Mouse (Mus musculus) colon, adult 2 months (tissue): Measurements from ENCODE around the gene Cdk2. TPM values are rescaled to one million over a fixed set of nuclear protein-coding genes. Genes with fewer than 3 reads are reported as not detected.

Experiments
- polyA plus RNA-seq: library from polyadenylated mRNA; depleted of rRNA; stranded (reverse); fragments of >200 nt; gene quantifications from 2 replicates; pipeline ENCODE4 v1.2.3, GENCODE M21; 2012; rRNA removed

Cdk2 gene
- polyA plus RNA-seq: 11.2 and 11.4 TPM in 2 replicates

DNA sequence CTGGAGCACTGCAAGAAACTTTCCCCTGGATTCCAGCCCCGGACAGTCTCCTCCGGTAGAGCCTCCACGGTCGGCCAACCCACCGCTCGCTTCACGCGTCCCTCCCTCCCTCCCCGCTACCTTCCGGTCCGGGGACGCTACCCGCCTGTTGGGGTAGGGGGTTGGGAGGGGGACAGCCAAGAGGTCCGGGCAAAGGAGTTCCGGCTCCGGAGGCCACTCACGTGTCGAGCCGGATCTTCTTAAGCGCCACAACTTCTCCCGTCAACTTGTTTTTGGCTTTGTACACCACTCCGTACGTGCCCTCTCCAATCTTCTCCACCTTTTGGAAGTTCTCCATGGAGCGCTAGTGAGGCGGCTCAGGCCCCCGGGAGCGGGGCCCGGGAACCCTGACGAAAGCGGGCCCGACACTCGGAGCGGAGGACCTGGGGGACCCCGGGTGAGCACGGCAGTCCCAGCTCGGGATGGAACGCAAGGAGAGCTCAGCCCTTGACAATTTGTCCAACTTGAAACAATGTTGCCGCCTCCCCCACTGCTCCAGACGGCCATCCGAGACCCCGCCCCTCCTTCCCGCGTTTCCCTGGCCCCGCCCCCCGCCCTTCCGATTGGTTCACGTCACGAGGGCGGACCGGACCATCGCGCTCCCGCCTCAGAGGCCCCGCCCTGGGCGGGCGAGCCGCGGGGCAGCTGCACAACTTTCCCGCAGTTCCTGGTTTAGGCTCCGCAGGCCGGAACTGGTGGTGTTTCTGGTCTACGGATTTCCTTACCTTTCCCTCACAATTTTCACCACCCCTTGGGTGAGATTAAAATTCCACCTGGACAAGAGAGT, at the start of gene Cdk2:
Cdk2 (minus strand) TSS at position 541 of the 826 bp plus-strand sequence.

DNA sequence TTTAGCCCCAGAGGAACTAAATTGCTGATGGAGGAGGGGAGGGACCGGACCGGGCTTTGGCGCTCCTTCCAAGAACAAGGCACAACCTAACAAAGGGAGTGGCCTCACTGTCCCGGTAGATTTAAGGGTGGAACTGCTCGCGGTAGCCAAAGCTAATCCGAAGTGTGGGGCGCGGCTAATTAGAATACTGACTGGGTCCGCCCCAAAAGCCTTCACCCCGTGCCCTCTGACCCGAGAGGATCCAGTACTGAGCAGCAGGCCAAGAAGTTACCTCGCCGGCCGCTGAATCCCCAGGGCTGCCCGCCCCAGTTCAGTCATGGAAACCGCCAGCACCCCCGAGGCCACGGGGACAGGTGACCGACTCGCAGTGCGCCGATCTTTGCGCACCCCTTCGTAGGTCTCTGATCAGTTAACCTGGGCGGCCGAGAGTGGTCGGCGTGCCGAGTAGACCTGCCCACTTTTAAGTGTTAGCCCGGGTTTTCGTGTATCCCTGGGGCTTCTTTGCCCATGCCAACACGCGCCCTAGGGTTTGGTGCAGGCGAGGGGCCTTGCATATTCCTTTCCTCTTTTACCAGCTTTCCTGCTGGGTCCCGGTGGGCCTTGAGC, 42.9 kb upstream of the Cdk2 start, which contains the start of gene Pym1:
Pym1 (plus strand) TSS at position 244 of the 606 bp plus-strand sequence.

DNA sequence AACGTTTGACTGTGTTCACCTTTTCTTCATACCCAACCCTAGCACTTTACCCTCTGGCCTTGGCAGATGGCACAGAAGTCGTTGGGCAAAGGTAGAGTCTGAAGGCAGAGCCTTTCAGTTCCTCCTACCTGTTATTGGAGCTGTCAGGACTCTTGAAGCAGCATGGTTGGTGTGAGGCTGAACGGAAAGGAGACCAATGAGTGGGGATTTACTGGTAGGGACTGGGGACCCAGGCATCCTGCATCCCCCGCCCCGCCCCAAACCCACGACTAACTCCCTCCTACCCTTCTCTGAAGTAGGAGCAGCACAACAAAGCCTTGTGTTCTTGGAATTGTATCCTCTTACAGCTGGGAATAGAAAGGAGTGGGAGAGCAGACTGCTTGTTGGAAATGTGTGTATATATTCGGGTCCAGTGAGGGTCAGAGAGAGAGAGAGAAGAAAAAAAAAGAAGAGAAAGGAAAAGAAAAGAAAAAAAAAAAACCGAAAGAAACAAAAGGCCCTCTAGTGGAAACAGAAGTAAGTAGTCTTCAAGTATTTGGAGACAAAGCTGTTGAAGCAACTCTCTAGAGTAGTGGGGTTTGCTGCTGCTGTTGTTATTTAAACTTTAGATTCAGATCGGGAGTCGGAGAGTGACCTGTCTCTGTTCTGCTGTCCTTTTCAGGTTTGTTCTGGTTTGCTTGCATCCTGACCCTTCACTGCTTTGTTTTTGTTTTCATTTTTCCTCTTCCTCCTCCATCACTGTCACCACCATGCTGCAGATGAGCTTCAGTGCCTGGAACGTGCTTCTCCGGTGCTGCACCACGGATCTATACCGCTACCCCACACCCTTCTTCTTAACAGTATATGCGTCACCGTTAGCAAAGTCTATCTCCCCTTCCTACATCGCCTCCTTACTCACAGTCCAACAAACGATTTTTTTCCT, 40.1 kb upstream of the Cdk2 start, which contains the start of gene Dgka:
Dgka (minus strand) TSS at position 176 of the 922 bp plus-strand sequence.

DNA sequence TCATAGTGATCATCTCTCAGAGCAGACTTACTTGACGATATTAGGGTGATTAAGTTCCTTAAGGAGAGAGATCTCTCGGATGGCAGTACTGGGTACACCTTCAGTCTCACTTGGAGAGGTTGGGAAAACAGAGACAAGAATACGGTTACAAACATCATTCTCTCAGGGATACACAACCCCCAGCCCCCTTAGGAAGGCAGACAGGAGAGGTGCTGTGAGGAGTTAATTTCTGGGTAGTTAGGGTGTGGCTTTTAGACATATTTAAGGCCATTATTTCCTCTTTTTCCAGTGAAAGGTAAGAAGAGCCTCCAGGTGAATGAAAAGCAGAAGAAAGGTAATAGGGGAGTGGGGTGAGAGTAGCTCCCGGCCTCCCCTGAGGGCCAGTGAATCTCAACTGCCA, 936 bp downstream of the Cdk2 start, which contains the start of gene Pmel:
Pmel (plus strand) TSS at position 301 of the 400 bp plus-strand sequence.

DNA sequence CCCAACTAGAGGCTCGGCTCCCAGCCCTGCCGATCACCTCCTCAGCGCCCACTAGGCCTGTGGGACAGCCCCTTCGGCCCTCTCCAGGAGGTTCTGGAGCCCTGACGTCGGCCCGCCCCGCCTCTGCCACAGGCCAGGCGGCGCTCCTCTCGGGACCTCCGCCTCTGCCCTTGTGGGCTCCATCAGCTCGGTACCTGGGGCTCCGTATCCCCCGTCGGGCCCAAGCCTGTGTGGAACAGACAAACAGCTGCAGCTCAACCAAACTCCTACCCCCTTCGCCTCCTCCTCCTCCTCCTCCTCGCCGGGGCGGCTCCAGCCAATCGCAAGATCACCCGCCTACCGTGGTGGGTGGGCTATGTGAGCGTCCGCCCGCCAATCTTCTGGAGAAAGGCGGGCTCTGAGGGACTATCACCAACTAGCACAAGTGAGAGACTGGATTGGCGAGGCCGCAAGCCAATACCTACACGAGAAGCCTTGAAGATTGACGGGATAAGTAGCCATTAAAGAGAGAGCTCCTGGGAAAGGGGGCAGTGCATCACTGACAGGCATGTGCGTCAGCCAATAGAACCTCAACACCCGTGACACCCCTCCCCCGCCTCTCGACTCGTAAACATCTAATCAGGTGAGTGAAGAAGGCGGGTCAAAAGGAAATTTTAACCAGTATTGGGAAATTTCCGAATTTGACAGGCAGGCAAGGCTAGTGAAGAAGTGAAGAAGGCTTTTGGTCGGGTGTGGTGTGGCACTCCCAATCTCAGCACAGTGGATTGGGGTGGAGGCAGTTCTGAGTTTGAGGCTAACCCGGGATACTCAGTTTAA, 8.6 kb downstream of the Cdk2 start, which contains the start of gene Rab5b:
Rab5b (minus strand) TSS at position 273 of the 816 bp plus-strand sequence.

DNA sequence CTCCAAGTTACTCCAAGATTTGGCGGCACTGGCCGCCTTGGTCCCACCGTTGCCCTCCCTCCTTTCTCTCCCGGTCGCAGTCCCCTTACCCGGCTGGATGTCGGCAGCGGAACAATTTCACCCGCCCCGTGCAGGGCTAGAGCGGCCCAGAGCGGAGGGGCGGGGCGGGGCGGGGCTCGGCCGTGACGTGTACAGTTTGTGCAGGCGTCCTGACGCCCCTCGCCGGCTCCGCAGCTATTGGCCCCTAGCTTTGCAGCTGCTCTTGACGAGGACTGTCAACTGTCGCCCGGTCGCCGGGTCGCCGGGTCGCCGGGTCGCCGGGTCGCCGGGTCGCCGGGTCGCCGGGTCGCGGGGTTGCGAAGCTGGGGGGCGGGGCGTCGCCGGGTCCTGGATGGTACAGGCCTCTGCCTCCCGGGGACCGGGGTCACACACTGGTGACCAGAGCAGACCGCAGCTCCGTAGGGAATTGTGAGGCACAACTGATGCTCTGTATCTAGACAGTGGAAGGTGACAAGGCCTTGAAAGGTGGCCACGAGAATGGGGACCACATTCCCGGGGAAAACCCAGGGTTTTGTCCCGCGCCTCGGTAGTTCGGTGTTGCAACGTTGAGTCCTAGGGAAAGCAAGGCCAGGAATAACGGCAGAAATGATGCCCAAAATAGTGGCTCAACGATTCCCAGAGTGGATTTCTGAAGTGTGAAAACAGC, 30.9 kb downstream of the Cdk2 start, which contains the start of gene Suox:
Suox (minus strand) TSS at position 311 of the 706 bp plus-strand sequence.

Other genes starting within 250 kb of the Cdk2 start
- gene Smarcc2, start 245.8 kb downstream of the Cdk2 start, polyA plus RNA-seq: 77.1 and 80.9 TPM in 2 replicates
- gene Myl6, start 210.9 kb downstream of the Cdk2 start, polyA plus RNA-seq: 1,151 and 1,354 TPM in 2 replicates
- 1.6 and 2.1 TPM in 2 replicates for gene Myl6b, start 206.3 kb downstream of the Cdk2 start, polyA plus RNA-seq
- 66.7 and 76.5 TPM in 2 replicates for gene Esyt1, start 179.2 kb downstream of the Cdk2 start, polyA plus RNA-seq
- 15.6 and 20.1 TPM in 2 replicates for gene Zc3h10, start 157.3 kb downstream of the Cdk2 start, polyA plus RNA-seq
- gene Rpl41, start 155.7 kb downstream of the Cdk2 start, polyA plus RNA-seq: 2,287 and 3,176 TPM in 2 replicates
- 11.8 and 15.3 TPM in 2 replicates for gene Pa2g4, start 139.0 kb downstream of the Cdk2 start, polyA plus RNA-seq
- gene Erbb3, start 115.4 kb downstream of the Cdk2 start, polyA plus RNA-seq: 84.1 and 97.8 TPM in 2 replicates
- 948 and 1,040 TPM in 2 replicates for gene Rps26, start 78.3 kb downstream of the Cdk2 start, polyA plus RNA-seq
- gene Ikzf4, start 59.0 kb downstream of the Cdk2 start, polyA plus RNA-seq: 0.83 and 1.3 TPM in 2 replicates
- 10.0 and 12.2 TPM in 2 replicates for gene Suox, start 31.0 kb downstream of the Cdk2 start, polyA plus RNA-seq
- gene Rab5b, start 8.8 kb downstream of the Cdk2 start, polyA plus RNA-seq: 51.6 and 59.7 TPM in 2 replicates
- gene Pmel, start 836 bp downstream of the Cdk2 start, polyA plus RNA-seq: 3.2 and 3.4 TPM in 2 replicates
- 80.2 and 87.4 TPM in 2 replicates for gene Dgka, start 39.8 kb upstream of the Cdk2 start, polyA plus RNA-seq
- gene Pym1, start 42.9 kb upstream of the Cdk2 start, polyA plus RNA-seq: 17.4 and 19.1 TPM in 2 replicates
- gene Mmp19, start 85.9 kb upstream of the Cdk2 start, polyA plus RNA-seq: 4.8 and 5.0 TPM in 2 replicates
- 15.2 and 16.5 TPM in 2 replicates for gene Dnajc14, start 99.0 kb upstream of the Cdk2 start, polyA plus RNA-seq
- 17.7 and 17.9 TPM in 2 replicates for gene Tmem198b, start 99.3 kb upstream of the Cdk2 start, polyA plus RNA-seq
- 2.0 and 2.3 TPM in 2 replicates for gene Sarnp, start 112.3 kb upstream of the Cdk2 start, polyA plus RNA-seq
- 90.8 and 92.6 TPM in 2 replicates for gene Ormdl2, start 116.6 kb upstream of the Cdk2 start, polyA plus RNA-seq
- gene Gdf11, start 186.7 kb upstream of the Cdk2 start, polyA plus RNA-seq: 1.5 and 1.6 TPM in 2 replicates
- 225 and 259 TPM in 2 replicates for gene Cd63, start 196.0 kb upstream of the Cdk2 start, polyA plus RNA-seq
- gene Rdh5, start 217.9 kb upstream of the Cdk2 start, polyA plus RNA-seq: 28.4 and 36.4 TPM in 2 replicates
- gene Bloc1s1, start 219.0 kb upstream of the Cdk2 start, polyA plus RNA-seq: 151 TPM in 2 replicates
- 56.9 and 58.2 TPM in 2 replicates for gene Itga7, start 228.8 kb upstream of the Cdk2 start, polyA plus RNA-seq